Mouse (Mus musculus) forebrain, embryonic 13.5 days (tissue): ENCODE measurements around the gene Rgs14. TPM values are rescaled to one million over a fixed set of nuclear protein-coding genes. Genes with fewer than 3 reads are reported as not detected.

Source experiments
- ATAC-seq: fragments of 200-750 bp; cut with Nextera tagmentation; 2 replicates; pipeline ENCODE4 v1.8.0; 2017
- H3K27ac ChIP-seq: fragments of 300-500 bp; sonication (generic); 2 replicates; pipeline ENCODE4 v1.5.1; 2015; ENCODE audit warnings: inconsistent platforms, mild to moderate bottlenecking, moderate library complexity
- H3K27me3 ChIP-seq: fragments of 300-500 bp; sonication (generic); 2 replicates; pipeline ENCODE4 v1.6.1; 2015; ENCODE audit warnings: mild to moderate bottlenecking, inconsistent platforms
- H3K36me3 ChIP-seq: fragments of 300-500 bp; sonication (generic); 2 replicates; pipeline ENCODE4 v1.6.1; 2015; ENCODE audit warnings: mild to moderate bottlenecking, inconsistent platforms; ENCODE audit not compliant: poor library complexity, severe bottlenecking
- H3K4me1 ChIP-seq: fragments of 300-500 bp; sonication (generic); 2 replicates; pipeline ENCODE4 v1.6.1; 2015; ENCODE audit warnings: inconsistent platforms
- H3K4me2 ChIP-seq: fragments of 300-500 bp; sonication (generic); 2 replicates; pipeline ENCODE4 v1.6.1; 2015; ENCODE audit warnings: inconsistent platforms, mild to moderate bottlenecking, moderate library complexity
- H3K4me3 ChIP-seq: fragments of 300-500 bp; sonication (generic); 2 replicates; pipeline ENCODE4 v1.5.1; 2015; ENCODE audit warnings: mild to moderate bottlenecking, inconsistent platforms
- H3K9ac ChIP-seq: fragments of 300-500 bp; sonication (generic); 2 replicates; pipeline ENCODE4 v1.6.1; 2015; ENCODE audit warnings: mild to moderate bottlenecking, inconsistent platforms
- H3K9me3 ChIP-seq: fragments of 300-500 bp; sonication (generic); replicated peaks from 2 replicates; pipeline ENCODE4 v1.6.1; 2016; ENCODE audit warnings: inconsistent platforms
- WGBS: fragments of 180-500 bp; shearing (Covaris S2); methylation state at CpG from one replicate; pipeline ENCODE4 v1.1.7; 2015; 5-methylcytosine and 5-hydroxymethylcytosine counted together
- polyA plus RNA-seq: library from polyadenylated mRNA; unstranded; fragments of >200 nt; fragmentation: Nextera tagmentation; extraction: Ambion mirVana; gene quantifications from 2 replicates; pipeline ENCODE4 v1.2.1, GENCODE M21; 2015

The Rgs14 gene
- 0.30 and 0.40 TPM in 2 replicates for polyA plus RNA-seq

- no peaks in the 10 kb centered on the region for H3K4me1 ChIP-seq
- H3K27ac ChIP-seq = no peak within 1 kb of the TSS
- H3K9me3 ChIP-seq = no peaks in the 10 kb centered on the region
- H3K27me3 ChIP-seq = peaks cover 27% of the 10 kb centered on the region
- H3K9ac ChIP-seq = no peak within 1 kb of the TSS
- H3K4me3 ChIP-seq = no peak within 1 kb of the TSS
- WGBS = 57% methylated on average over 13 of the region's 13 CpGs
- H3K36me3 ChIP-seq = no peaks in the 10 kb centered on the region
- no peak within 1 kb of the TSS for H3K4me2 ChIP-seq
- no peak for ATAC-seq
These were observed at the start of gene Rgs14 for GRCm38 (mm10) chr13:55369531-55370114. TSS of gene Rgs14 (plus strand) at chr13:55369732.

GRCm38 (mm10) chr13:55319931-55320533 lies 49.5 kb upstream of the Rgs14 start, which contains the start of gene Prelid1:
TSS of gene Prelid1 (plus strand) at chr13:55320500.
- ATAC-seq = no peak
- H3K9ac ChIP-seq = peak within 1 kb of the TSS; percentile 86
- peak within 1 kb of the TSS; percentile 85 for H3K4me3 ChIP-seq
- H3K27ac ChIP-seq = peak within 1 kb of the TSS; percentile 45; the same call in 1 of the 2 replicates
- H3K36me3 ChIP-seq = peaks cover 73% of the 10 kb centered on the region
- WGBS = 91% methylated on average over 4 of the region's 4 CpGs
- H3K9me3 ChIP-seq = no peaks in the 10 kb centered on the region
- H3K27me3 ChIP-seq = no peaks in the 10 kb centered on the region
- H3K4me2 ChIP-seq = peak within 1 kb of the TSS; percentile 99
- H3K4me1 ChIP-seq = peaks cover 35% of the 10 kb centered on the region

DNA sequence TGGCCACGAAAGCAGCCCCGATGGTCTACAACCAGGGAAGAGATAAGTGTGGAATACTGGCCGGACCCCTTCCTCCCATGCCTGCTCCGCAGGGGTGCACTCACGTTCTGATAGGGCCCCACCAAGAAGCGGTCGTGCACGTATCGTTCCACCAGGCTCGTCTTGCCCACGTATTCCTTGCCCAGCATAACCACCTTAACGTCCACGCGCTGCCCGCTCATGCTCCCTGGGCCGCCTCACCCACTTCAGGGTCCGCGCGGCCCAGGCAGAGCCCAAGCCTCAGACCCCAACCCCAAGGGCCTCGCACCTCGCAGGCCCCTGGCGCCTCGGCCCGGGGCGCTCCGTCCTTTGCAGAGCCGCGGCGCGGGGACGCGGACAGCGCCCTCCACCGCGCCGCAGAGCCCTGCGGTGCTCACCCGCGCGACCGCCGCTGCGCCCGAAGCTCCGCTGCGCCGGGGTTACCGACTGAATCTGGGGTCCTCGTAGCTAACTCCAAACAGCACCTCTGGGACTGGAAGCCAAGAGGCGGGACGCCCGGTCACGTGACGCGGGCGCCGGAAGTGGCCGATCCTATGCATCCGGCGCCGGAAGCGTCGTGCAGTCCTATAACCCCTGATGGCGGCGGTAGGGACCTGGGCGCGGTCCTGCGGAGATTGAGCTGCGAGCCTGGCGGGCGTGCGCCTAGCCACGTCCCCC lies 48.0 kb upstream of the Rgs14 start, which contains the start of gene Rab24:
TSS of gene Rab24 (minus strand) at position 513 of the 696 bp plus-strand sequence.
- H3K9me3 ChIP-seq = no peaks in the 10 kb centered on the region
- peaks cover 35% of the 10 kb centered on the region for H3K4me1 ChIP-seq
- H3K9ac ChIP-seq = peak within 1 kb of the TSS; percentile 86
- under 1% methylated on average over 73 of the region's 73 CpGs for WGBS
- no peaks in the 10 kb centered on the region for H3K27me3 ChIP-seq
- H3K4me3 ChIP-seq = peak within 1 kb of the TSS; percentile 85
- peak within 1 kb of the TSS; percentile 99 for H3K4me2 ChIP-seq
- H3K27ac ChIP-seq = peak within 1 kb of the TSS; percentile 62
- peaks cover 76% of the 10 kb centered on the region for H3K36me3 ChIP-seq
- ATAC-seq = peak; percentile 91

DNA sequence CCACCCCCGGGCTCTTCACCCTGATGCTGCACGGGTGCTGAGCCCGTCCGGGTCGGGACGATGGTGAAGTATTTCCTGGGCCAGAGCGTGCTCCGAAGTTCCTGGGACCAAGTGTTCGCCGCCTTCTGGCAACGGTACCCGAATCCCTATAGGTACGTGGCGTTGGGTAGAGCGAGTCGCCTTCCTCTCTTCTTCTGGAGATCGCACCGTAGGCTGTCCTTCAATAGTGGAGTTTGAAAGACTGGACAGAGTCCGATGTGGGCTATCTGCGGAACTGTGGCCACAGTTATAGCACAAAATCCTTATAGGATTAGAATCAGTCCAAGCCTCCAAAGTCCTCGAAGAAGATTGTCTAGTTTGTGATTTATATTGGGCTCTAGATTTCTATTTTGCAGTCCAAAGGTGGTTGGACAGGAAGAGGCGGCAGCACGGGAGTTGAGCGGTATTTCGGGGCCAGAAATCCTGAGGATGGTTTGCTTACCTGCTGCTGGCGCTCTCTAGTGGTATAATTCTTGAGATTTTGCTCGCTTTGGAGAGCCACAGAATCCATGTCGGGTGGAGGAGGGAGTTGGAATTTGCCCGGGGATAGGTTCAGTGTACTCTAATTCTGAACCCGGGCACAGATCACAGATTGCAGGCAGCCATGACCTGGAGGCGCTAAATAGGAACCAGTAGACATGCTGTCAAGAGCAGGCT lies 47.3 kb upstream of the Rgs14 start:
- H3K36me3 ChIP-seq = peaks cover 70% of the 10 kb centered on the region
- peak overlapping the region; percentile 62 for H3K27ac ChIP-seq
- no peaks in the 10 kb centered on the region for H3K9me3 ChIP-seq
- no peak for ATAC-seq
- peaks cover 40% of the 10 kb centered on the region for H3K4me1 ChIP-seq
- peak overlapping the region; percentile 99 for H3K4me2 ChIP-seq
- peak overlapping the region; percentile 86 for H3K9ac ChIP-seq
- WGBS = 2% methylated on average over 31 of the region's 31 CpGs
- H3K27me3 ChIP-seq = no peaks in the 10 kb centered on the region
- peak overlapping the region; percentile 85 for H3K4me3 ChIP-seq

DNA sequence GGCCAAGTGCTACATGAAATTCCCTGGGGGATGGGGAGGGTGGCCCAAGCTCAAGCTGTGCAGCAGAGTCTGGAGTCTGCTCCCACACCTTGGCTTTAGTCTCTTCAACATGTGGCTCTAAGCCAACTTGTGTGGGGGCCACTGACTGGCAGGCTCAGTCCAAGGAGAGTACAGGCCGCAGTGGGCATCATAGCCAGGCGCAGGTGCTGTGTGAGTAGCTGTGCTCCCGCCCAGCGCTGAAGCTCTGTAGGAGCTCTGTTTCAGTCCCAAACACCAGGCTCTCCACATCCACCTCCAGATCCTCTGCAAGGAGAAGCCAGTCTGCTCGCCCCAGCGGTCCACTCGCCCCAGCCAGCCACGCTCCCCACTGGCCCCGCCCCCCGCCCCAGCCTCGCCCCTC lies 43.9 kb upstream of the Rgs14 start:
- ATAC-seq = no peak
- no peak overlapping the region; the same call in 1 of the 2 replicates for H3K27ac ChIP-seq
- peaks cover 36% of the 10 kb centered on the region for H3K36me3 ChIP-seq
- no peak overlapping the region for H3K4me3 ChIP-seq
- WGBS = 82% methylated on average over 11 of the region's 11 CpGs
- H3K9ac ChIP-seq = peak overlapping the region; percentile 5; the same call in 1 of the 2 replicates
- no peak overlapping the region for H3K4me2 ChIP-seq
- H3K27me3 ChIP-seq = no peaks in the 10 kb centered on the region
- peaks cover 58% of the 10 kb centered on the region for H3K4me1 ChIP-seq
- no peaks in the 10 kb centered on the region for H3K9me3 ChIP-seq

GRCm38 (mm10) chr13:55327169-55327568 lies 42.4 kb upstream of the Rgs14 start:
- no peaks in the 10 kb centered on the region for H3K9me3 ChIP-seq
- H3K27me3 ChIP-seq = no peaks in the 10 kb centered on the region
- peaks cover 54% of the 10 kb centered on the region for H3K4me1 ChIP-seq
- ATAC-seq = peak; percentile 11; the same call in 1 of the 2 replicates
- 58% methylated on average over 4 of the region's 4 CpGs for WGBS
- peaks cover 35% of the 10 kb centered on the region for H3K36me3 ChIP-seq
- H3K27ac ChIP-seq = peak overlapping the region; percentile 68
- H3K4me3 ChIP-seq = no peak overlapping the region
- H3K4me2 ChIP-seq = peak overlapping the region; percentile 68
- peak overlapping the region; percentile 34; the same call in 1 of the 2 replicates for H3K9ac ChIP-seq

GRCm38 (mm10) chr13:55327633-55328032 lies 41.9 kb upstream of the Rgs14 start:
- H3K27ac ChIP-seq = peak overlapping the region; percentile 68
- H3K9me3 ChIP-seq = no peaks in the 10 kb centered on the region
- peaks cover 35% of the 10 kb centered on the region for H3K36me3 ChIP-seq
- 3% methylated on average over 2 of the region's 8 CpGs for WGBS
- H3K27me3 ChIP-seq = no peaks in the 10 kb centered on the region
- peaks cover 52% of the 10 kb centered on the region for H3K4me1 ChIP-seq
- peak; percentile 36 for ATAC-seq
- peak overlapping the region; percentile 64 for H3K4me3 ChIP-seq
- peak overlapping the region; percentile 68 for H3K4me2 ChIP-seq
- 0 out of 2 replicates have a peak overlapping the region, but pooled peaks have one; percentile 34 for H3K9ac ChIP-seq

GRCm38 (mm10) chr13:55328171-55328570 lies 41.4 kb upstream of the Rgs14 start:
- peaks cover 47% of the 10 kb centered on the region for H3K4me1 ChIP-seq
- peak overlapping the region; percentile 83 for H3K9ac ChIP-seq
- peaks cover 32% of the 10 kb centered on the region for H3K36me3 ChIP-seq
- peak overlapping the region; percentile 64 for H3K4me3 ChIP-seq
- H3K27ac ChIP-seq = no peak overlapping the region
- peak overlapping the region; percentile 68 for H3K4me2 ChIP-seq
- H3K27me3 ChIP-seq = no peaks in the 10 kb centered on the region
- 88% methylated on average over 6 of the region's 6 CpGs for WGBS
- H3K9me3 ChIP-seq = no peaks in the 10 kb centered on the region
- ATAC-seq = no peak

DNA sequence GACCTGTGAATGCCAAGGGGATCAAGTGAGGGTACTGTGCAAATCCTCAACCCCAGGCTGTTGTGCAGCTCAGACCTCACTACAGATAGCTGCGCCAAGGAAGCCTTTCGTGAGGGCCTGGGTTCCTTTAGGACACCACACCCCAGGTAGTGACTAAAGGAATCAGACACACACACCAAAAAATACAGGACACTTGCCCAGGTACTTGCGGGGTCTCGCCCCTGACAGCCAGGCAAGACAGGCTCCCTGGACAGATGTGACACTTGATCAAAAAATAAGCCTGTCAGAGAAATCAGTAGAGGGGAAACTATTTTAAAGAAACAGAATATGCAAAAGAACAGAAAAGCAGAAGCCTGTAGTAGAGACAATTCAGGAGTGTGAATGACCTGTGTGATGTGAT lies 40.9 kb upstream of the Rgs14 start:
- peaks cover 42% of the 10 kb centered on the region for H3K4me1 ChIP-seq
- H3K4me2 ChIP-seq = peak overlapping the region; percentile 68
- H3K27ac ChIP-seq = no peak overlapping the region
- H3K9ac ChIP-seq = peak overlapping the region; percentile 83
- H3K4me3 ChIP-seq = peak overlapping the region; percentile 64
- whole genome bisulfite sequencing = 80% methylated on average over 4 of the region's 4 CpGs
- no peak for ATAC-seq
- H3K36me3 ChIP-seq = peaks cover 27% of the 10 kb centered on the region
- no peaks in the 10 kb centered on the region for H3K9me3 ChIP-seq
- no peaks in the 10 kb centered on the region for H3K27me3 ChIP-seq

DNA sequence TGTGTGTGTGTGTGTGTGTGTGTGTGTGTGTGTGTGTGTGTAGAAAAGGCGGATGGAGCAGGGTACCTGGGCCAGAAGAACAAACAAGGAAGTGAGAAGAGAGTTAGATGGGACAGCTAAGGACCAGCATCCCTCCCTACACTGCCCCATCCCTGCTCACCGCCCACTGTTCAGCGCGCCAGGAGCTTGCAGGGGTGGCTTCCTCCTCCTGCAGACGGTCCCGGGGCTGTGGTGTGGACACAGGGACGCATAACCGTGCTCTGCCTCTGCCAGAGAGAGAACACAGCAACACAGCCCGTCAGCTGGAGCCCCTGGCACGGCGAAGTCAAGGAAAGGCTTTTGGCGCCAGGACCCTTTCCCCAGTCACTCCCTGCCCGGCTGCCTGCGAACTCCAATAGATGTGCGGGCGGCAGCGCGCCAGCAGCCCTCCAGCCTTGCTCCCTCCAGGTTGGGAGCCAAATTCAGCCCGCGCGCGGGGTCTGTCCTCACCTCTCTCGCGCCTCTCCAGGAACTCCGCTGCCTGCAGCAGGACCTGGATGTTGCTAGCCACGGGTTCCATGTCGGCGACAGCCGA lies 40.3 kb upstream of the Rgs14 start:
- peak overlapping the region; percentile 68 for H3K4me2 ChIP-seq
- ATAC-seq = peak; percentile 37
- H3K27me3 ChIP-seq = no peaks in the 10 kb centered on the region
- peak overlapping the region; percentile 64 for H3K4me3 ChIP-seq
- WGBS = under 1% methylated on average over 27 of the region's 29 CpGs
- H3K36me3 ChIP-seq = peaks cover 21% of the 10 kb centered on the region
- H3K4me1 ChIP-seq = peaks cover 37% of the 10 kb centered on the region
- no peaks in the 10 kb centered on the region for H3K9me3 ChIP-seq
- H3K9ac ChIP-seq = peak overlapping the region; percentile 83
- peak overlapping the region; percentile 92 for H3K27ac ChIP-seq
